Mouse (Mus musculus) MEL (cell line): ENCODE data around the gene Wfikkn2.

Experiments used
- GATA1 ChIP-seq: IDR thresholded peaks from 2 replicates; pipeline ENCODE4 v1.6.1; 2011; ENCODE audit warnings: low read depth, low read length, improper control_type of control experiment
- HCFC1 ChIP-seq: IDR thresholded peaks from 2 replicates; pipeline ENCODE4 v1.6.1; 2012; ENCODE audit warnings: low read depth, mild to moderate bottlenecking, inconsistent platforms, low read length, improper control_type of control experiment, moderate library complexity
- SIN3A ChIP-seq: IDR thresholded peaks from 2 replicates; pipeline ENCODE4 v1.6.1; 2012; ENCODE audit warnings: low read length, improper control_type of control experiment, inconsistent platforms
- TAL1 ChIP-seq: IDR thresholded peaks from 2 replicates; pipeline ENCODE4 v1.6.1; 2012; ENCODE audit warnings: mild to moderate bottlenecking, inconsistent platforms, low read length, moderate library complexity, mixed read lengths
- ZC3H11A ChIP-seq: IDR thresholded peaks from 2 replicates; pipeline ENCODE4 v1.6.1; 2012; ENCODE audit warnings: low read depth, mild to moderate bottlenecking, inconsistent platforms, low read length, improper control_type of control experiment

DNA sequence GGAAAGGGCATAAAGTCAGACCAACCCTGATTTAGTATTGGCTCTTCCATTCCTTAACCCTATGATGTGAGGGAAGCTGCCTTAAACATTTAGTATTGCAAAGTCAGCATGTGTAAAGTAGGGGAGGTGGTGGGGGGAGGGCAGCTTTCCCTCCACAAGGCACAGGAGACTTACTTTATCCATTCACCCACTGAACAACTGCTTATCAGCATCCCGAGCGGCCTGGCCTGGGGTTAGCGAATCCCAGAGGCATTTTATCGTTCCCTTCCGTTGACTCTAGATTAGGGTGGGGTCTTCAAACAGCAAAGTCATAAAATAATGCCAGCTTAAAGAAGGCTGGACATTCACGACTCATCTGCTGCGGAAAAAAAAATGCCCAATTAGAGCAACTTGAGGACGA lies 15.6 kb downstream of the Wfikkn2 start:
- TF ChIP-seq GATA1 (0 out of 2 replicates have a peak, but pooled peaks have one; percentile 38), HCFC1 (no peak), SIN3A (no peak), TAL1 (no peak), ZC3H11A (no peak)
